Mouse (Mus musculus): Measurements from ENCODE around the gene Cdipt. TPM values are rescaled to one million over a fixed set of nuclear protein-coding genes. Genes with fewer than 3 reads are reported as not detected.
A peak's percentile ranks its signal among the peaks of the same experiment; 100 is the strongest.

Gene Cdipt
- polyA plus RNA-seq, 1 experiment = 154 TPM

- H3K36me3 ChIP-seq (ENCODE audit: control insufficient read depth, insufficient read depth, low read length) = peaks cover 23% of the 10 kb centered on the region
- DNase-seq (ENCODE audit: low read depth in 1 of 2, low spot score in 2 of 2) = no peak
- no peak overlapping the region for H3K4me3 ChIP-seq (ENCODE audit: extremely low read depth, insufficient read depth, insufficient read length)
- no peak for TF ChIP-seq CTCF (IDR thresholded peaks at IDR 0.05; ENCODE audit: extremely low read depth, insufficient read depth, insufficient read length, insufficient replicate concordance)
- TF ChIP-seq POLR2A (IDR thresholded peaks at IDR 0.05; ENCODE audit: low read depth, low read length) = no peak
- WGBS = 81% methylated on average over 4 of the region's 4 CpGs
- H3K27ac ChIP-seq (ENCODE audit: insufficient read depth, low read length) = no peak overlapping the region
- H3K4me1 ChIP-seq (ENCODE audit: control insufficient read depth, insufficient read depth, insufficient read length) = no peaks in the 10 kb centered on the region; the same call in 1 of the 2 replicates
- no peaks in the 10 kb centered on the region for H3K27me3 ChIP-seq (ENCODE audit: control insufficient read depth, insufficient read depth, low read length)
These were observed 6.3 kb downstream of the Cdipt start for GRCm38 (mm10) chr7:126982054-126982453.

- TF ChIP-seq POLR2A (IDR thresholded peaks at IDR 0.05; ENCODE audit: low read depth, low read length) (no peak), CTCF (IDR thresholded peaks at IDR 0.05; ENCODE audit: extremely low read depth, insufficient read depth, insufficient read length, insufficient replicate concordance) (no peak)
- 91% methylated on average over 7 of the region's 7 CpGs for WGBS
- H3K36me3 ChIP-seq (ENCODE audit: control insufficient read depth, insufficient read depth, low read length) = peaks cover 27% of the 10 kb centered on the region
- H3K4me1 ChIP-seq (ENCODE audit: control insufficient read depth, insufficient read depth, insufficient read length) = no peaks in the 10 kb centered on the region; the same call in 1 of the 2 replicates
- DNase-seq (ENCODE audit: low read depth in 1 of 2, low spot score in 2 of 2) = no peak
- no peak overlapping the region for H3K27ac ChIP-seq (ENCODE audit: insufficient read depth, low read length)
- no peak overlapping the region for H3K4me3 ChIP-seq (ENCODE audit: extremely low read depth, insufficient read depth, insufficient read length)
- no peaks in the 10 kb centered on the region for H3K27me3 ChIP-seq (ENCODE audit: control insufficient read depth, insufficient read depth, low read length)
These were observed 7.4 kb downstream of the Cdipt start for GRCm38 (mm10) chr7:126983113-126983512.

GRCm38 (mm10) chr7:126984667-126985444 lies 9.1 kb downstream of the Cdipt start:
- DNase-seq (ENCODE audit: low read depth in 1 of 2, low spot score in 2 of 2) = no peak
- Histone ChIP-seq H3K27ac (ENCODE audit: insufficient read depth, low read length) (no peak overlapping the region), H3K4me1 (ENCODE audit: control insufficient read depth, insufficient read depth, insufficient read length) (no peaks in the 10 kb centered on the region), H3K36me3 (ENCODE audit: control insufficient read depth, insufficient read depth, low read length) (peaks cover 30% of the 10 kb centered on the region), H3K4me3 (ENCODE audit: extremely low read depth, insufficient read depth, insufficient read length) (no peak overlapping the region), H3K27me3 (ENCODE audit: control insufficient read depth, insufficient read depth, low read length) (no peaks in the 10 kb centered on the region)
- WGBS = 77% methylated on average over 10 of the region's 10 CpGs
- TF ChIP-seq POLR2A (IDR thresholded peaks at IDR 0.05; ENCODE audit: low read depth, low read length) = no peak
- TF ChIP-seq CTCF (IDR thresholded peaks at IDR 0.05; ENCODE audit: extremely low read depth, insufficient read depth, insufficient read length, insufficient replicate concordance) = no peak

- no peak for DNase-seq (ENCODE audit: low read depth in 1 of 2, low spot score in 2 of 2)
- no peak overlapping the region for H3K4me3 ChIP-seq (ENCODE audit: extremely low read depth, insufficient read depth, insufficient read length)
- peaks cover 24% of the 10 kb centered on the region for H3K36me3 ChIP-seq (ENCODE audit: control insufficient read depth, insufficient read depth, low read length)
- WGBS = 61% methylated on average over 9 of the region's 9 CpGs
- H3K27ac ChIP-seq (ENCODE audit: insufficient read depth, low read length) = no peak overlapping the region
- H3K4me1 ChIP-seq (ENCODE audit: control insufficient read depth, insufficient read depth, insufficient read length) = no peaks in the 10 kb centered on the region
- no peaks in the 10 kb centered on the region for H3K27me3 ChIP-seq (ENCODE audit: control insufficient read depth, insufficient read depth, low read length)
- TF ChIP-seq POLR2A (IDR thresholded peaks at IDR 0.05; ENCODE audit: low read depth, low read length) (no peak), CTCF (IDR thresholded peaks at IDR 0.05; ENCODE audit: extremely low read depth, insufficient read depth, insufficient read length, insufficient replicate concordance) (peak; percentile 55; the same call in 1 of the 2 replicates)
These were observed 10.6 kb downstream of the Cdipt start for GRCm38 (mm10) chr7:126986319-126986718.

- no peak overlapping the region for H3K27ac ChIP-seq (ENCODE audit: insufficient read depth, low read length)
- 81% methylated on average over 8 of the region's 8 CpGs for WGBS
- no peak for TF ChIP-seq CTCF (IDR thresholded peaks at IDR 0.05; ENCODE audit: extremely low read depth, insufficient read depth, insufficient read length, insufficient replicate concordance)
- TF ChIP-seq POLR2A (IDR thresholded peaks at IDR 0.05; ENCODE audit: low read depth, low read length) = no peak
- H3K4me1 ChIP-seq (ENCODE audit: control insufficient read depth, insufficient read depth, insufficient read length) = no peaks in the 10 kb centered on the region
- no peak for DNase-seq (ENCODE audit: low read depth in 1 of 2, low spot score in 2 of 2)
- H3K4me3 ChIP-seq (ENCODE audit: extremely low read depth, insufficient read depth, insufficient read length) = no peak overlapping the region
- H3K27me3 ChIP-seq (ENCODE audit: control insufficient read depth, insufficient read depth, low read length) = no peaks in the 10 kb centered on the region
- H3K36me3 ChIP-seq (ENCODE audit: control insufficient read depth, insufficient read depth, low read length) = peaks cover 26% of the 10 kb centered on the region
These were observed 13.1 kb downstream of the Cdipt start for GRCm38 (mm10) chr7:126988816-126989215.

GRCm38 (mm10) chr7:126996449-126996848 lies 20.7 kb downstream of the Cdipt start:
- WGBS = 88% methylated on average over 4 of the region's 4 CpGs
- Histone ChIP-seq H3K4me3 (ENCODE audit: extremely low read depth, insufficient read depth, insufficient read length) (no peak overlapping the region), H3K36me3 (ENCODE audit: control insufficient read depth, insufficient read depth, low read length) (peaks cover 25% of the 10 kb centered on the region), H3K27ac (ENCODE audit: insufficient read depth, low read length) (no peak overlapping the region), H3K4me1 (ENCODE audit: control insufficient read depth, insufficient read depth, insufficient read length) (no peaks in the 10 kb centered on the region), H3K27me3 (ENCODE audit: control insufficient read depth, insufficient read depth, low read length) (no peaks in the 10 kb centered on the region)
- no peak for DNase-seq (ENCODE audit: low read depth in 1 of 2, low spot score in 2 of 2)
- TF ChIP-seq CTCF (IDR thresholded peaks at IDR 0.05; ENCODE audit: extremely low read depth, insufficient read depth, insufficient read length, insufficient replicate concordance) = no peak
- TF ChIP-seq POLR2A (IDR thresholded peaks at IDR 0.05; ENCODE audit: low read depth, low read length) = no peak

- TF ChIP-seq CTCF (IDR thresholded peaks at IDR 0.05; ENCODE audit: extremely low read depth, insufficient read depth, insufficient read length, insufficient replicate concordance) (no peak), POLR2A (IDR thresholded peaks at IDR 0.05; ENCODE audit: low read depth, low read length) (no peak)
- peaks cover 23% of the 10 kb centered on the region for H3K36me3 ChIP-seq (ENCODE audit: control insufficient read depth, insufficient read depth, low read length)
- H3K4me3 ChIP-seq (ENCODE audit: extremely low read depth, insufficient read depth, insufficient read length) = no peak overlapping the region
- no peak overlapping the region for H3K27ac ChIP-seq (ENCODE audit: insufficient read depth, low read length)
- DNase-seq (ENCODE audit: low read depth in 1 of 2, low spot score in 2 of 2) = no peak
- H3K27me3 ChIP-seq (ENCODE audit: control insufficient read depth, insufficient read depth, low read length) = no peaks in the 10 kb centered on the region
- no peaks in the 10 kb centered on the region for H3K4me1 ChIP-seq (ENCODE audit: control insufficient read depth, insufficient read depth, insufficient read length)
- 69% methylated on average over 10 of the region's 10 CpGs for WGBS
These were observed 23.9 kb downstream of the Cdipt start for GRCm38 (mm10) chr7:126999568-126999967.
